Mouse (Mus musculus): ENCODE measurements around the gene Arhgap15.

- TF ChIP-seq CTCF (IDR thresholded peaks at IDR 0.05; ENCODE audit: borderline replicate concordance, control insufficient read depth, extremely low read depth, insufficient read depth, low read length, poor library complexity) (no peak), POLR2A (IDR thresholded peaks at IDR 0.05; ENCODE audit: control insufficient read depth, extremely low read depth, insufficient read depth, low read length, poor library complexity) (no peak)
These were observed 561.6 kb downstream of the Arhgap15 start for GRCm38 (mm10) chr2:44310095-44310748.
